Mouse (Mus musculus) hindbrain, postnatal 0 days (tissue): Measurements from ENCODE around the gene Senp5. TPM values are rescaled to one million over a fixed set of nuclear protein-coding genes. Genes with fewer than 3 reads are reported as not detected.

ENCODE experiments used
- ATAC-seq: fragments of 200-750 bp; cut with Nextera tagmentation; 2 replicates; pipeline ENCODE4 v1.8.0; 2017; ENCODE audit warnings: mild to moderate bottlenecking, moderate TSS enrichment, moderate library complexity
- DNase-seq: peaks from one replicate; pipeline ENCODE4 v3.0.0-alpha.2; 2015; ENCODE audit warnings: low spot score
- H3K27ac ChIP-seq: fragments of 300-500 bp; sonication (generic); 2 replicates; pipeline ENCODE4 v1.5.1; 2014; ENCODE audit warnings: mild to moderate bottlenecking
- H3K27me3 ChIP-seq: fragments of 300-500 bp; sonication (generic); 2 replicates; pipeline ENCODE4 v1.6.1; 2014; ENCODE audit warnings: low read length, mixed read lengths; ENCODE audit not compliant: insufficient read depth
- H3K36me3 ChIP-seq: fragments of 300-500 bp; sonication (generic); 2 replicates; pipeline ENCODE4 v1.6.1; 2014; ENCODE audit warnings: low read length, mixed read lengths; ENCODE audit not compliant: insufficient read depth
- H3K4me1 ChIP-seq: fragments of 300-500 bp; sonication (generic); 2 replicates; pipeline ENCODE4 v1.6.1; 2014; ENCODE audit warnings: antibody characterized with exemption, low read length, mixed read lengths; ENCODE audit not compliant: insufficient read depth
- H3K4me2 ChIP-seq: fragments of 300-500 bp; sonication (generic); 2 replicates; pipeline ENCODE4 v1.6.1; 2014; ENCODE audit warnings: low read depth, mild to moderate bottlenecking, low read length, moderate library complexity, mixed read lengths
- H3K4me3 ChIP-seq: fragments of 300-500 bp; sonication (generic); 2 replicates; pipeline ENCODE4 v1.5.1; 2014; ENCODE audit warnings: low read length
- H3K9ac ChIP-seq: fragments of 300-500 bp; sonication (generic); replicated peaks from 2 replicates; pipeline ENCODE4 v1.6.1; 2014; ENCODE audit warnings: mild to moderate bottlenecking, low read length, moderate library complexity, mixed read lengths
- H3K9me3 ChIP-seq: fragments of 300-500 bp; sonication (generic); 2 replicates; pipeline ENCODE4 v1.6.1; 2016; ENCODE audit warnings: low read length, mixed read lengths
- CTCF ChIP-seq: IDR thresholded peaks from 2 replicates; pipeline ENCODE4 v1.5.1; 2016; ENCODE audit warnings: antibody characterized with exemption, control low read depth, low read depth
- WGBS: fragments of 180-500 bp; shearing (Covaris S2); extraction: QIAGEN DNeasy Blood & Tissue Kit; methylation state at CpG from one replicate; pipeline ENCODE4 v1.1.7; 2014; 5-methylcytosine and 5-hydroxymethylcytosine counted together
- microRNA-seq, 2 experiments: library from miRNA; unstranded; fragments of <30 nt; microRNA quantifications; one replicate each; pipeline ENCODE4; 2016
- polyA plus RNA-seq: library from polyadenylated mRNA; unstranded; fragments of >200 nt; fragmentation: Nextera tagmentation; extraction: Ambion mirVana; gene quantifications from 2 replicates; pipeline ENCODE4 v1.2.1, GENCODE M21; 2015
- total RNA-seq: library from RNA; depleted of rRNA; stranded (reverse); fragments of >200 nt; gene quantifications from 2 replicates; pipeline ENCODE4 v1.2.3, GENCODE M21; 2014; rRNA removed

Senp5 gene
- total and polyA plus RNA-seq, 2 experiments from 2014 or later, result 11.8 to 21.4 TPM

- Histone ChIP-seq H3K27ac (no peak overlapping the region), H3K4me3 (no peak overlapping the region), H3K9me3 (no peaks in the 10 kb centered on the region), H3K36me3 (no peaks in the 10 kb centered on the region), H3K27me3 (no peaks in the 10 kb centered on the region), H3K4me2 (no peak overlapping the region), H3K9ac (no peak overlapping the region), H3K4me1 (no peaks in the 10 kb centered on the region)
- ATAC-seq (no peak), DNase-seq (no peak)
- TF ChIP-seq CTCF, result no peak
- WGBS, result 81% methylated on average over 13 of the region's 13 CpGs
Measured at GRCm38 (mm10) chr16:31926547-31927182, 76.4 kb downstream of the Senp5 start.

DNA sequence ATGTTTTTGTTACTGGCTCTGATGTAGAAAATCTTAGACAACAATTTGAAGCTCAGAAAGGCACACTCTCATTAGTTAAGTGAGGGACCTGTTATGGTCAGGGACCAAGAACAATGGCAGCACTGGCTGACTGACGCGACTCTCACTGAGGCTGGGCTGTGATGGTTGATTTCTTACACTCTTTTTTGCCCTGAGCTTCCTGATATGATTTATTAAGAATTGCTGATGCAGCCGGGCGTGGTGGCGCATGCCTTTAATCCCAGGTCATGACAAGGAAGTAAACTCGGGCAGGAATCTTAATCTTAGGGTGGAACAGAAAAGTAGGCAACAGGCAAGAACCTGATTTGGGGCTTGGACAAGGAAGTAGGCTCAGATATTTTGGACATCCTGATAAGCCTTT lies 77.0 kb downstream of the Senp5 start:
- Histone ChIP-seq H3K4me2 (no peak overlapping the region), H3K27ac (no peak overlapping the region), H3K9ac (no peak overlapping the region), H3K27me3 (no peaks in the 10 kb centered on the region), H3K9me3 (no peaks in the 10 kb centered on the region), H3K4me3 (no peak overlapping the region), H3K4me1 (no peaks in the 10 kb centered on the region), H3K36me3 (no peaks in the 10 kb centered on the region)
- TF ChIP-seq CTCF, result no peak
- ATAC-seq (no peak), DNase-seq (no peak)
- WGBS, result 78% methylated on average over 6 of the region's 6 CpGs

DNA sequence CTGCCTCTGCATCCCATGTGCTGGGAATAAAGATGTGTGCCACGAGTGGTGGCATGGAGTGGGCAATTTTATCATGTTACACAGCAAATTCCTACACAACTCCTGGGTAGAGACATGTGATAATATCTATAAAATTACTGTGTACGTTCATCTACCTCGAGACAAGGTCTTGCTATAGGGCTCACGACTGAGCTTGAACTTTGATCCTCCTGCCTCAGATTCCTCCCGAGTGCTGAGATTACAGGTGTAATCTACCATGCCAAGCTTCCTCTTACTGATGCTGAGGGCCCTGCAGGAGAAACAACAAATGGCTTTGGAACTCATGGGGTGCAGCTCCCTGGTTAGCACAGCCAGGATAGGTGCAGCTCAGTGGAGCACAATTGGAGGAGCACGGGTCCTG lies 78.7 kb downstream of the Senp5 start:
- no peaks in the 10 kb centered on the region for H3K36me3 ChIP-seq
- TF ChIP-seq CTCF, result no peak
- H3K4me2 ChIP-seq, result no peak overlapping the region
- DNase-seq (no peak), ATAC-seq (no peak)
- H3K4me1 ChIP-seq, result no peaks in the 10 kb centered on the region
- H3K4me3 ChIP-seq, result no peak overlapping the region
- no peak overlapping the region for H3K9ac ChIP-seq
- H3K27ac ChIP-seq, result no peak overlapping the region
- H3K9me3 ChIP-seq, result no peaks in the 10 kb centered on the region
- WGBS, result 93% methylated on average over 6 of the region's 6 CpGs
- H3K27me3 ChIP-seq, result no peaks in the 10 kb centered on the region

- Histone ChIP-seq H3K9me3 (no peaks in the 10 kb centered on the region), H3K9ac (no peak overlapping the region), H3K36me3 (no peaks in the 10 kb centered on the region), H3K4me3 (no peak overlapping the region), H3K27me3 (no peaks in the 10 kb centered on the region), H3K4me2 (peak overlapping the region; percentile 19; the same call in 1 of the 2 replicates), H3K4me1 (no peaks in the 10 kb centered on the region), H3K27ac (no peak overlapping the region)
- peak; percentile 83 for ATAC-seq
- WGBS, result 3% methylated on average over 14 of the region's 14 CpGs
- TF ChIP-seq CTCF, result peak; percentile 95
- peak; percentile 95 for DNase-seq
Measured at GRCm38 (mm10) chr16:31918248-31918724, 84.8 kb downstream of the Senp5 start.

DNA sequence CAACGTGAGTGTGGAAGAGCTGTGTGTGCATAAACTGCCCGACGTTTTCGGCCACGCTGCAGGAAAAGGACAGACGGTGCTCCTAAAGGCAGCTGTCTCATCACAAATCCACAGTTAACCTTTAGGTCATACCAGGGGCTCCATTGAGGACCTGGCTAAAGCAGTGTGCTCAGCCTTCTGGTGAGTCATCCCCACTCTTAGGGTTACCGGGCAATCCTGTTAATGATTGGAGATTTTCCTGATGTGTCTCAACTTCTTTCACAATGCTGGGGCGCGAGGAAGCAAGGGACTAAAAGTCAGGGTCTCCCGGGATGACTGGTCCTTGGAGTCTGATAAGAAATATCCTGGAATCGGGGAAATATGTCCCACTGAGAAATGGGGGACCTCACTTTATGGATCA lies 85.3 kb downstream of the Senp5 start:
- Histone ChIP-seq H3K4me2 (no peak overlapping the region), H3K36me3 (no peaks in the 10 kb centered on the region), H3K27ac (no peak overlapping the region), H3K4me3 (no peak overlapping the region), H3K9ac (no peak overlapping the region), H3K4me1 (no peaks in the 10 kb centered on the region), H3K27me3 (no peaks in the 10 kb centered on the region), H3K9me3 (no peaks in the 10 kb centered on the region)
- WGBS, result 77% methylated on average over 11 of the region's 11 CpGs
- DNase-seq, result no peak
- no peak for ATAC-seq
- TF ChIP-seq CTCF, result no peak

DNA sequence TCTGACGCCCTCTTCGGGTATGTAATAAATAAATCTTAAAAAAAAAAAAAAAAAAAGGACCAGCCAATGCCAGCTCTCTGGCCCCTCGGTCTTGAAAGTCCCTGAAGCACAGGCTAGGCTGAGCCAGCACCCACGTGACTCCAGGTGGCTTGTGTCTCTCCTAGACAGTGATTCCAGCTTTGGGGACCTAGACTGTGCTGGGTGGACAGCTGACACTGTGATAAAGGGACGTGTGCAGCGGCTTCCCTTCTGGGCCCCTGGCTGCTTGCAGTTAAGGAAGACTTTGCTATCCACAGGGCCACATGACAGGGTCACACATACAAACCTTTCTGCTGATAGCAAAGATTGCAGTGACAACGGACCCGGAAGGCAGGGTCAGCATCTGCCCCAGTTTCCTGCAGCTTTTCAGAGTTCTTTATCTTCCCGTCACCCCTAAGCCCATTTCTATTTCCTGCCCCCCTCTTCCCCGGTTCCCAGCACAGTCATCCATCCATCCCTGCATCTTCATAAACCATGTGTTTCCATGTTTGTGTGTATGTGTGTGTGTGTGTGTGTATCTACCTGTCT lies 92.7 kb downstream of the Senp5 start:
- Histone ChIP-seq H3K9ac (no peak overlapping the region), H3K27me3 (no peaks in the 10 kb centered on the region), H3K4me1 (no peaks in the 10 kb centered on the region), H3K27ac (no peak overlapping the region), H3K9me3 (no peaks in the 10 kb centered on the region), H3K4me3 (no peak overlapping the region), H3K4me2 (no peak overlapping the region), H3K36me3 (no peaks in the 10 kb centered on the region)
- no peak for TF ChIP-seq CTCF
- no peak for ATAC-seq
- DNase-seq, result no peak
- WGBS, result 74% methylated on average over 10 of the region's 10 CpGs

Small RNA genes within 50 kb of the gene (microRNA-seq; reads per million reads assigned to microRNA genes)
- gene Gm26269, result 0 reads per million in 2 experiments

Other genes starting within 250 kb of the Senp5 start
- gene Meltf, start 124.5 kb downstream of the Senp5 start, total RNA-seq, result 0.14 and 0.16 TPM in 2 replicates
- 0.18 and 0.41 TPM in 2 replicates for gene Meltf, start 124.5 kb downstream of the Senp5 start, polyA plus RNA-seq
- 6.1 and 16.9 TPM in 2 replicates for gene Pigz, start 69.4 kb downstream of the Senp5 start, total RNA-seq
- gene Pigz, start 69.4 kb downstream of the Senp5 start, polyA plus RNA-seq, result 5.2 and 5.5 TPM in 2 replicates
- gene 0610012G03Rik, start 54.8 kb downstream of the Senp5 start, total RNA-seq, result 111 and 117 TPM in 2 replicates
- gene 0610012G03Rik, start 54.8 kb downstream of the Senp5 start, polyA plus RNA-seq, result 142 and 144 TPM in 2 replicates
- gene Ncbp2, start 54.8 kb downstream of the Senp5 start, total RNA-seq, result 18.0 and 19.9 TPM in 2 replicates
- 63.7 and 64.9 TPM in 2 replicates for gene Ncbp2, start 54.8 kb downstream of the Senp5 start, polyA plus RNA-seq
- gene Pak2, start 76.1 kb upstream of the Senp5 start, total RNA-seq, result 21.7 and 22.5 TPM in 2 replicates
- 21.8 TPM in 2 replicates for gene Pak2, start 76.1 kb upstream of the Senp5 start, polyA plus RNA-seq
- gene Pigx, start 96.5 kb upstream of the Senp5 start, total RNA-seq, result 46.5 and 47.3 TPM in 2 replicates
- 86.7 and 93.3 TPM in 2 replicates for gene Pigx, start 96.5 kb upstream of the Senp5 start, polyA plus RNA-seq
- 20.1 and 28.2 TPM in 2 replicates for gene Cep19, start 96.5 kb upstream of the Senp5 start, total RNA-seq
- gene Cep19, start 96.5 kb upstream of the Senp5 start, polyA plus RNA-seq, result 55.0 and 56.0 TPM in 2 replicates
- gene Nrros, start 162.3 kb upstream of the Senp5 start, total RNA-seq, result 8.7 and 17.3 TPM in 2 replicates
- 5.4 and 6.7 TPM in 2 replicates for gene Nrros, start 162.3 kb upstream of the Senp5 start, polyA plus RNA-seq
- not detected in 2 replicates for gene Bex6, start 176.5 kb upstream of the Senp5 start, total RNA-seq
- not detected in 2 replicates for gene Bex6, start 176.5 kb upstream of the Senp5 start, polyA plus RNA-seq
- gene Fbxo45, start 243.9 kb upstream of the Senp5 start, total RNA-seq, result 29.1 and 30.6 TPM in 2 replicates
- 16.0 and 16.3 TPM in 2 replicates for gene Fbxo45, start 243.9 kb upstream of the Senp5 start, polyA plus RNA-seq
- 5.4 and 11.3 TPM in 2 replicates for gene Wdr53, start 243.9 kb upstream of the Senp5 start, total RNA-seq
- 13.5 and 14.1 TPM in 2 replicates for gene Wdr53, start 243.9 kb upstream of the Senp5 start, polyA plus RNA-seq